Mouse (Mus musculus) ovary, postnatal 36 days (tissue): ENCODE data around the gene Ube2s.

ENCODE experiments used
- DNase-seq: peaks from one replicate; pipeline ENCODE4 v3.0.0; 2022; ENCODE audit warnings: low spot score, mixed read lengths

The Ube2s gene

DNA sequence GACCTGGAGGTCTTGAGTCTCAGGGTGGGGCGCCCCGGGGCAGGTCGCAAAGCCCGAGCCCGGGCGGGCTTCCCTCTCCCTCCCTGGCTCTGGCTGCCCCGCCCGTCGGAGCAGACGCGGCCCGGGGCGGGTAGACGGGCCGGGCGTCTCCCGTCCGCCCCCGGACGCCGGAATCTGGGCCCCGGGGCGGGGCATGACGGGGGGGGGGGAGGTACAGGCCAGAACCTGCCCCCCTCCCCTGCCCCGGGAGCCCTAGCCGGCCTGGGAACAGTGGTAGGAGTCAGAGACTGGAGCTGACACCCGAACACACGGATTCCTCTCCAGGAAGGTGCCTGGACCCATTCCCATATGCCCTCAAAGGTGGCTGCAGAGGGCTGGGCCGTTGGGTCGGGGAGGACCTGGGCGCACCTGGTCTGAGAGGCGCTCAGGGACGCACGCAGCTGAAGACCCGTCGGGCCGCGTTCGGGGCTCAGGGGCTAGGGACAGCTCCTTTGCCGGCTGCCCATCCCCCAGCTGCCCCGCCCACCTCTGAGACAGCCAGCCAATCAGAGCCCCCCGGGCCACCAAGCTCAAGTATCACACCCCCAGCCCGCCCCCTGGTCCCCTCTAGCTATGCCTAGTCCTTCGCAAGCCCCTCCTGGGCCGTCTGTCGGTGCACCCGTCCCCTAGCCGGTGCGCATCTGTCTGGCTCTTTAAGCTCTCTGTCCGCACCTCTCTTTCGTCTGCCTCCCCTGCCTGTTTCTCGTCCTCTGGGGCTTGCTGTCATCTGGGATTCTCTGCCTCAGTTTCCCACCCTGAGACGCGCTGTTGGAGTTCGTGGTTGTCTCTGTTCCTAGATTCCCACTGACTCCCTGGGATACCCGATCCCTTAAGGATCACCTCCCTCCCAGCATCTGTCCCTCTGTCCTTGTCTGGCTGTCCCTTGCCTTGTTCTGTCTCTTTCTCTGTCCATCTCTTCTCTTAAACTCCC lies 35.2 kb downstream of the Ube2s start:
- DNase-seq = peak; percentile 59

DNA sequence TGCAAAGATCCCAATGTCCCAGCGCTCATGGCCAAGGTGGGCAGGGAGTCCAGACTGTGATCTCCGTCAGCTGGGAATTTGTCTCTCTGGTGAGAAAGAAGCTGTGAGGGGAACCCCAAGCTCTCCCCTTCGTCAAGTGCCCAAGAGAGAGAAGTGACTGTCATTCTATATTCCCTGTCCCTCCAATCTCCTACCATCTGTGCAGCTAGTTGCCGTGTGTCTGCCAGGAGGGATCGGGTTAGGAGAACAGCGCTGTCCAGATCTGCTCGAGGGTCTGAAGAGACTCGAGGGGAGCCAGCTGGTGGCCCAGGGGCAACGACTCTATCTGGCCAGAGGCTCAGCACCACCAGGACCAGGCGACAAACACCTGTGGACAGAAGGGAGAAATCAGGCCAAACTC lies 36.3 kb downstream of the Ube2s start:
- DNase-seq = no peak

DNA sequence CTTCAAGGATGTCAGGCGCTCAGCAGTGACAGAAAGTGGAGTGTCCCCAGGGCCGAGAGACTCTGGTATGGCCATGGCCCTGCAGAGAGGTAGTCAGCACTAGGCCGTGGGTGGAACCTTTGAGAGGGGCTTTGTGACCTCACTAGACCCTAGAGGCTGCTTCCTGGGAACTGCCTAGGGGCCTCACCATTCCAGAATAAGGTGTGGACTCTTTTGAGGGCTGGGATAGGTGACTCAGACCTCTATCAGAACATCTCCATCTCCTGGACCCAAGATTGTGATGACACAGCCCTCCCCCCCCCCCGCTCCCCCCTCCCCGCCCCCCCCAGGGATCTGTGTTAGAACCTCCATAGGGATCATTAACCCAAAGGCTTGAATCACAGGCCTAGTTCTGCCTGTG lies 41.2 kb downstream of the Ube2s start, which contains the start of gene Fam71e2:
Gene Fam71e2, minus strand, starts transcription at position 101 of the 400 bp plus-strand sequence.
- no peak for DNase-seq

DNA sequence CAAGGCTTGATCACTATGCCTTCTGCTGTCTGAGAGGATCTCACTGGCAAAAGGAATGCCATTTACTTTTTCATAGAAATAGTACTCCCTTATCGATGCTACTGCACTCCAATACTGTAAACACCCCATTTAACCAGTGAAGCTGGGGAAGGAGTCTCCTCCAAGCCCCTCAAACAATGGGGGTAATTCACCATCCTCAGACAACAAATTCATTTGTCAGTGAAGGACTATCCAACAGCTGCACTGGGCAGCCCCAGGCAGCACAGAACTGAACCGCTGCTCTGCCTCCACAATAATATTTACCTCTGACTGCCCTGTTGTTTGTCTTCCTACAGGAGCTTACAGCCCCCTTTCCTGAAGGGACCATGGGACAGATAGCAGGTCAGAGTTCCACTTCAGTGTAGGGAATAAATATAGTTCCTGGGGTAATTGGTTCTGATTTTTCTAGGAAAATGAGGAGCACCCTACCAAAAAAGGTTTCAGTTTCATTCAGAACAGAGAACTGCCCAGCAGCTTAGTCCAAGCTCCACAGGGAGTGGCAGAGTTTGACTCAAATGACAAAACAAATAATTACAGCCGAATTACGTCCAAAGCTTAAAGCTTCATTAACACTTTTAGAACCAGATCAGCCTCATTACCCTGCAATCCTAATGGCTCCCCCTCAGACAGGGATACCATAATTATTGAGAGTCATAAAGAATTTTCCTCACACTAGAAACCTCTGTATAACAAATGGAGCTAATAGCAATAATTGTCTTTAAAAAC lies 47.3 kb downstream of the Ube2s start:
- no peak for DNase-seq

- DNase-seq = no peak
Observed at GRCm38 (mm10) chr7:4759670-4760069, 52.7 kb downstream of the Ube2s start.

DNA sequence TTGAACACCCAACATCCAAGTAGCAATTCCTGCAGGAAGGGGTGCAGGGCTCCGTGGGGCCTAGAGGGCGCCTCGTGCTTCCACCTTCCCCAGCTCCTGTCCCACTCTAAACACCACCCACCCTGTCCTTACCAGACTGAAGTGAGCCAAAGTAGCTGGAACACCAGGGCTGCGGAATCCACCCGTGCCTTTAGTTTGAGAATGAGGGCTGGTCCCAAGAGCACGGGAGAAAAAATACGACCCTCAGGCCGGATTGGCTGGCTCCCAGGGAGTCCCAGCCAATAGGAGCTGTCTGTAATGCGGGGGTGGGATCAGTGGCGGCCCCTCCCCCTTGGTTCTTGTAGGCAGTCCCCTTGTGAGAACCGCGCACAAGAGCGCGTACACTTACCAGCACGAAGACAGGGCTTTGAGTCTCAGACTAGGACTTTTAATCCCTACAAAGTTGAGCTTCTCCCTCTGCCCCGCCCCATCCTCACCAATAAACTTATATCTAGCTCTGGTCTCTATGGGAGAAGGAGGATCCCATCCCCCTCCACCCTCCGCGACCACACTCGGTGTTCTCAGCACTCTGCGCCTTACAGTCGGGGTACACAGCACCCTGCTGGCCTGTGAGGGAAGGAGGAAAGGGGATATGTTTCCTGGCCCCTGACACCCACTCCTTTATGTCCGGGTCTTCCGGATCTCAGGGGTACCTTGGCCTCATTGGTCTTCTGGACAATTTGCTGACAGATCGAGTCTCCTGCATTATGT lies 59.4 kb downstream of the Ube2s start, which contains the start of gene Cox6b2:
Gene Cox6b2, minus strand, starts transcription at position 274 of the 750 bp plus-strand sequence.
- peak; percentile 79 for DNase-seq

DNA sequence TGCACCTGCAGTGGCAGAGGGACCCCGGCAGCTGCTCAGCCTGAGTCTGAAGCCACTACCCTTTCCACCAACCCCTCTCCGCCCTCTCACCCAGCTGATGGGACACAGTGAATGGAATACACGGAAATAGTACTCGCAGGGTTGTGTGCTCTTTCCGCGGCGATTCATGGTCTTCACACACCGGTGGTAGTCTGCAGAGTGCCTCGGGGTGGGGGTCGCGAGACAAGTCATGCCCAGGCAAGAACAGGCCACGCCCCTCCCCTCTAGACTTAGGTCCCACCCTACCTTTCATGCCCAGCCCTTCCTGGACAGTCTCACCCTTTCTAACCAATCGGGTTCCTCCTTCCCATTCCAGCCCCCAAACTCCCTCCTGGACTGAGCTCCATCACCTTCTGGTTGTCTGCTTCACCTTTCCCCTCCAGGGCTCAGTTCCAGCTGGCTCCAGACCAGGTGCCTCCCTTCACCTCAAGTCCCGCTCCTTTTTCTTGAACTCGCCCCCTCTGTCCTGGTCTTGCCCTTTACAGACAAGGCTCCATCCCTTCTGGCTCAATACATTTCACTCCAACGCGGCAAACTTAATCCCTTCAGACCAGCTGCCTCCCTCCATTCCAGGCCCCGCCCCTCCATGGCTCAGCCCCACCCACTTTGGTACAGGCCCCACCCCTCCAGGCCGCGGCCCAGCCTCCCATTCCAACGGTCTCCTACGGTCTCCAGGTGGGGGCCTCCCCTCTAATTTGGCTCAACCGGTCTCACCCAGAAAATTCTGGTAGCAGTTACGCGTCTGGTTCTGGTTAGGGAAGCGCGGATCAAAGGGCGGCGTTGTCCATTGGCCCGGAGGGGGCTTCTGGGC lies 60.2 kb downstream of the Ube2s start:
- DNase-seq = peak; percentile 47

DNA sequence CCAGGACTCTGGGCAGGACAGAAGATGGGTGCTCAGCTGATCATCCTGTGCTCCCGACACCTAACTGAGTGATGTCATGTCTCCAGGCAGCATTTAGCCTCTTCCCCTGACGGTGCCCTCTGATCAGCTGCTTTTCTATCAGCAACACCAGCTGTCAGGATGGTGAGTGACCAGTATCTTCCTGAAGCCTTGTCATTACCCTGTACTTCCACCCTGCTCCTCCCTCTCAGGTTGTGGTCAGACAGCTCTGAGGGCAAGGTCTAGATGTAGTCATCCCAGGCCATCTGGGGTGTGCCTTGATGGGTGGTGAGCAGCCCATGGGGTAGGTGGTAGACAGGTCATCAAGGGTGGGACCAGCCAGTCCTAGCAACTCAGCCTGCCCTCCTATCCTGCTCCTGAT lies 63.2 kb downstream of the Ube2s start:
- no peak for DNase-seq

DNA sequence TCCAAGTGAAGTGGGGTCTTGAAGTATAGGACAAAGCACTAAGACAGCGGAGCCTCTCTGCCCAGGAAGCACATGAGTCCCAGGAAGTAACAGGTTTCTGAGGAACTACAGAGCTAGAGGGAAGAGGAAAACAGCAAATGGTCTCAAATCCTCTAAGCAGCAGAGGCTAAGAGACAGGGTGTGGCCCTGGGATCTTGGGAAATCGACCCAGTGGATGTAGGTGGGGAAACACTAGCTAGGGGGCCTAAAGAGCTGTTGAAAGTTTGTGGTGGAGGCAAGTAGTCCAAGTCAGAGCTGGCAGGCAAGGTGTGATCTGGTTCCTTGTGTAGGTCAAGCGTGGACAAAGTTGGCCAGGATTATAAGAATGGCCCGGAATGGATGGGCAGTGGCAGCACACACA lies 64.1 kb downstream of the Ube2s start:
- no peak for DNase-seq

- DNase-seq = no peak
Observed at GRCm38 (mm10) chr7:4747156-4747899, 65.1 kb downstream of the Ube2s start.

- DNase-seq = no peak
Observed at GRCm38 (mm10) chr7:4746326-4746980, 65.9 kb downstream of the Ube2s start.

DNA sequence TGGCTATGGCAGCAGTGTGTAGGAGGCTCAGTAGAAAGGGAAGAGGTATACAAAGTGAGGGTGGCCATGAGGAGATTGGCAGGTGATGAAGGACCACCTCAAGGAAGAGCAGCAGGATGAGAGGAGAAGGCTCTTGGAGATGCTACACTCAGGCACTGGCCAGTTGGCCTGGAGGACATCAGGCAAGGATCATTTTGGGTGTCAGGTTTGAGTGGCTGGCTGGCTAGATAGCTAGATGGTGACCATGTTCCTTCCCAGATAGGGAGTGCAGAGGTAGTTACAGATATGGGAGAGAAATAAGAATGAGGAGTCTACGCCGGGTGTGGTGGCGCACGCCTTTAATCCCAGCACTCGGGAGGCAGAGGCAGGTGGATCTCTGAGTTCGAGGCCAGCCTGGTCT lies 67.5 kb downstream of the Ube2s start:
- no peak for DNase-seq
